Mouse (Mus musculus) ES-E14 (cell line): ENCODE results near the gene Notum. TPM values are rescaled to one million over a fixed set of nuclear protein-coding genes. Genes with fewer than 3 reads are reported as not detected.

Experiments
- DNase-seq: peaks from one replicate; pipeline ENCODE4 v3.0.0-alpha.2; 2013; ENCODE audit warnings: low read depth, low spot score
- H3K27ac ChIP-seq: 2 replicates; pipeline ENCODE4 v1.5.1; 2012; ENCODE audit warnings: low read depth, mild to moderate bottlenecking, low read length, moderate library complexity, mixed read lengths; ENCODE audit not compliant: poor library complexity, insufficient read depth, severe bottlenecking
- H3K36me3 ChIP-seq: 2 replicates; pipeline ENCODE4 v1.6.1; 2012; ENCODE audit warnings: mild to moderate bottlenecking, low read length, moderate library complexity, mixed read lengths; ENCODE audit not compliant: control insufficient read depth, poor library complexity, insufficient read depth, severe bottlenecking
- H3K4me1 ChIP-seq, 2 experiments: fragments of 150-350 bp in 1 of 2; sonication (generic) in 1 of 2; 2 replicates each; pipeline ENCODE4 v1.6.1; 2012; ENCODE audit warnings: low read length in 2 of 2, mild to moderate bottlenecking in 1 of 2, mixed read lengths in 1 of 2; ENCODE audit not compliant: control insufficient read depth in 2 of 2, insufficient read depth in 2 of 2, poor library complexity in 1 of 2
- H3K4me3 ChIP-seq, 2 experiments: fragments of 150-350 bp in 1 of 2; sonication (generic) in 1 of 2; 2 replicates each; pipeline ENCODE4 v1.5.1; 2012; ENCODE audit warnings: low read length in 2 of 2, low read depth in 1 of 2, mild to moderate bottlenecking in 1 of 2, mixed read lengths in 1 of 2; ENCODE audit not compliant: insufficient read depth in 1 of 2, poor library complexity in 1 of 2, severe bottlenecking in 1 of 2
- H3K9ac ChIP-seq: 2 replicates; pipeline ENCODE4 v1.6.1; 2012; ENCODE audit warnings: low read depth, mild to moderate bottlenecking, low read length, mixed read lengths; ENCODE audit not compliant: poor library complexity, insufficient read depth, severe bottlenecking
- H3K9me3 ChIP-seq: fragments of 150-350 bp; sonication (generic); 2 replicates; pipeline ENCODE4 v1.6.1; 2012; ENCODE audit warnings: low read depth, mild to moderate bottlenecking, low read length; ENCODE audit not compliant: control insufficient read depth, insufficient read depth
- CHD2 ChIP-seq: IDR thresholded peaks from 2 replicates; pipeline ENCODE4 v1.6.1; 2014; ENCODE audit warnings: mild to moderate bottlenecking, low read depth, low read length, inconsistent platforms
- HCFC1 ChIP-seq: IDR thresholded peaks from 2 replicates; pipeline ENCODE4 v1.6.1; 2012; ENCODE audit warnings: low read length, inconsistent platforms, borderline replicate concordance; ENCODE audit not compliant: insufficient read depth
- MAFK ChIP-seq: IDR thresholded peaks from 2 replicates; pipeline ENCODE4 v1.6.1; 2014; ENCODE audit warnings: mild to moderate bottlenecking, low read depth, low read length, inconsistent platforms; ENCODE audit not compliant: insufficient read depth
- ZC3H11A ChIP-seq: IDR thresholded peaks from 2 replicates; pipeline ENCODE4 v1.6.1; 2012; ENCODE audit warnings: low read depth, mild to moderate bottlenecking, inconsistent platforms, low read length, borderline replicate concordance
- ZNF384 ChIP-seq: IDR thresholded peaks from 2 replicates; pipeline ENCODE4 v1.6.1; 2012; ENCODE audit warnings: low read depth, low read length, inconsistent platforms
- in situ Hi-C, 2 experiments: fragments of 600-800 bp; cut with MboI; formaldehyde crosslinking; loops; one replicate each; pipeline ENCODE4 v1.15.1; 2025; ENCODE audit warnings: low sequenced_read_pairs in 2 of 2, inconsistent platforms in 1 of 2; ENCODE audit not compliant: unreplicated experiment in 2 of 2
- total RNA-seq: library from RNA; depleted of rRNA; stranded (reverse); fragments of 300-350 nt; gene quantifications from 2 replicates; pipeline ENCODE4 v1.2.3, GENCODE M21; 2012; rRNA removed

Notum gene
- 47.8 and 196 TPM in 2 replicates for total RNA-seq

GRCm38 (mm10) chr11:120661076-120661460 is at the start of gene Notum:
Gene Notum, minus strand, starts transcription at chr11:120661175.
- no peaks in the 10 kb centered on the region for H3K9me3 ChIP-seq
- DNase-seq, result no peak
- TF ChIP-seq CHD2, result no peak
- H3K4me1 ChIP-seq, result peaks cover 13 to 31% of the 10 kb centered on the region in 2 experiments
- H3K27ac ChIP-seq, result peak within 1 kb of the TSS; percentile 52; the same call in 1 of the 2 replicates
- H3K4me3 ChIP-seq, result peak within 1 kb of the TSS; percentile 84 to 86
- in situ Hi-C loops, result no loop called here
- H3K36me3 ChIP-seq, result no peaks in the 10 kb centered on the region; the same call in 1 of the 2 replicates
- peak within 1 kb of the TSS; percentile 79 for H3K9ac ChIP-seq

GRCm38 (mm10) chr11:120710672-120711071 is 49.7 kb upstream of the Notum start:
- in situ Hi-C loops, result no loop called here
- no peak overlapping the region for H3K4me3 ChIP-seq
- DNase-seq, result no peak
- H3K36me3 ChIP-seq, result peaks cover 21% of the 10 kb centered on the region
- peaks cover 10 to 34% of the 10 kb centered on the region in 2 experiments; a peak in 3 of 4 replicates for H3K4me1 ChIP-seq
- no peak overlapping the region for H3K27ac ChIP-seq
- no peaks in the 10 kb centered on the region for H3K9me3 ChIP-seq
- no peak for TF ChIP-seq MAFK
- TF ChIP-seq ZC3H11A, result no peak
- no peak for TF ChIP-seq ZNF384
- TF ChIP-seq HCFC1, result no peak
- no peak for TF ChIP-seq CHD2
- no peak overlapping the region for H3K9ac ChIP-seq

- in situ Hi-C loops, result no loop called here
- TF ChIP-seq ZNF384 (no peak), MAFK (no peak), CHD2 (no peak), ZC3H11A (no peak), HCFC1 (no peak)
- DNase-seq, result no peak
- Histone ChIP-seq H3K27ac (no peak overlapping the region), H3K36me3 (peaks cover 21% of the 10 kb centered on the region), H3K9ac (no peak overlapping the region), H3K4me1 (peaks cover 10 to 45% of the 10 kb centered on the region in 2 experiments; a peak in 3 of 4 replicates), H3K4me3 (no peak overlapping the region), H3K9me3 (no peaks in the 10 kb centered on the region)
Measured at GRCm38 (mm10) chr11:120709551-120709950, 48.6 kb upstream of the Notum start.

GRCm38 (mm10) chr11:120707969-120708368 is 47.0 kb upstream of the Notum start:
- no peak for TF ChIP-seq ZNF384
- TF ChIP-seq HCFC1, result no peak
- no peak for TF ChIP-seq ZC3H11A
- TF ChIP-seq CHD2, result no peak
- no peak for TF ChIP-seq MAFK
- Histone ChIP-seq H3K36me3 (peaks cover 28% of the 10 kb centered on the region), H3K4me1 (peaks cover 10 to 57% of the 10 kb centered on the region in 2 experiments; a peak in 3 of 4 replicates), H3K9ac (no peak overlapping the region; the same call in 1 of the 2 replicates), H3K4me3 (no peak overlapping the region), H3K9me3 (no peaks in the 10 kb centered on the region), H3K27ac (peak overlapping the region; percentile 49)
- in situ Hi-C loops, result no loop called here
- DNase-seq, result no peak

GRCm38 (mm10) chr11:120707225-120707624 is 46.2 kb upstream of the Notum start:
- Histone ChIP-seq H3K9ac (no peak overlapping the region), H3K4me3 (no peak overlapping the region), H3K36me3 (peaks cover 32% of the 10 kb centered on the region), H3K9me3 (no peaks in the 10 kb centered on the region), H3K27ac (peak overlapping the region; percentile 49; the same call in 1 of the 2 replicates), H3K4me1 (peaks cover 10 to 56% of the 10 kb centered on the region in 2 experiments; a peak in 3 of 4 replicates)
- no peak for DNase-seq
- TF ChIP-seq MAFK (no peak), CHD2 (no peak), ZNF384 (no peak), HCFC1 (no peak), ZC3H11A (no peak)
- in situ Hi-C loops, result no loop called here
